Mouse (Mus musculus) heart, embryonic 15.5 days (tissue): Measurements from ENCODE around the gene Lrrfip1. TPM values are rescaled to one million over a fixed set of nuclear protein-coding genes. Genes with fewer than 3 reads are reported as not detected.
A peak's percentile ranks its signal among the peaks of the same experiment; 100 is the strongest.

Experiments
- ATAC-seq: fragments of 200-750 bp; cut with Nextera tagmentation; replicated peaks from 2 replicates; pipeline ENCODE4 v1.8.0; 2017; ENCODE audit warnings: low read depth, moderate TSS enrichment; ENCODE audit not compliant: insufficient number of reproducible peaks, insufficient read depth, low FRiP score
- H3K27ac ChIP-seq: fragments of 300-500 bp; sonication (generic); 2 replicates; pipeline ENCODE4 v1.5.1; 2015; ENCODE audit warnings: mild to moderate bottlenecking, inconsistent platforms
- H3K27me3 ChIP-seq: fragments of 300-500 bp; sonication (generic); 2 replicates; pipeline ENCODE4 v1.6.1; 2015; ENCODE audit warnings: inconsistent platforms
- H3K36me3 ChIP-seq: fragments of 300-500 bp; sonication (generic); 2 replicates; pipeline ENCODE4 v1.6.1; 2015; ENCODE audit warnings: mild to moderate bottlenecking, inconsistent platforms
- H3K4me1 ChIP-seq: fragments of 300-500 bp; sonication (generic); replicated peaks from 2 replicates; pipeline ENCODE4 v1.6.1; 2015; ENCODE audit warnings: inconsistent platforms
- H3K4me2 ChIP-seq: fragments of 300-500 bp; sonication (generic); 2 replicates; pipeline ENCODE4 v1.6.1; 2015; ENCODE audit warnings: inconsistent platforms, mild to moderate bottlenecking, moderate library complexity
- H3K4me3 ChIP-seq: fragments of 300-500 bp; sonication (generic); 2 replicates; pipeline ENCODE4 v1.5.1; 2015; ENCODE audit warnings: mild to moderate bottlenecking, inconsistent platforms
- H3K9ac ChIP-seq: fragments of 300-500 bp; sonication (generic); 2 replicates; pipeline ENCODE4 v1.6.1; 2015; ENCODE audit warnings: mild to moderate bottlenecking, inconsistent platforms
- H3K9me3 ChIP-seq: fragments of 300-500 bp; sonication (generic); replicated peaks from 2 replicates; pipeline ENCODE4 v1.6.1; 2016; ENCODE audit warnings: inconsistent platforms
- WGBS: fragments of 180-500 bp; shearing (Covaris S2); methylation state at CpG from one replicate; pipeline ENCODE4 v1.1.7; 2015; ENCODE audit warnings: mixed read lengths; 5-methylcytosine and 5-hydroxymethylcytosine counted together
- polyA plus RNA-seq: library from polyadenylated mRNA; unstranded; fragments of >200 nt; fragmentation: Nextera tagmentation; extraction: Ambion mirVana; gene quantifications from 2 replicates; pipeline ENCODE4 v1.2.1, GENCODE M21; 2015

The Lrrfip1 gene
- polyA plus RNA-seq: 136 and 149 TPM in 2 replicates

DNA sequence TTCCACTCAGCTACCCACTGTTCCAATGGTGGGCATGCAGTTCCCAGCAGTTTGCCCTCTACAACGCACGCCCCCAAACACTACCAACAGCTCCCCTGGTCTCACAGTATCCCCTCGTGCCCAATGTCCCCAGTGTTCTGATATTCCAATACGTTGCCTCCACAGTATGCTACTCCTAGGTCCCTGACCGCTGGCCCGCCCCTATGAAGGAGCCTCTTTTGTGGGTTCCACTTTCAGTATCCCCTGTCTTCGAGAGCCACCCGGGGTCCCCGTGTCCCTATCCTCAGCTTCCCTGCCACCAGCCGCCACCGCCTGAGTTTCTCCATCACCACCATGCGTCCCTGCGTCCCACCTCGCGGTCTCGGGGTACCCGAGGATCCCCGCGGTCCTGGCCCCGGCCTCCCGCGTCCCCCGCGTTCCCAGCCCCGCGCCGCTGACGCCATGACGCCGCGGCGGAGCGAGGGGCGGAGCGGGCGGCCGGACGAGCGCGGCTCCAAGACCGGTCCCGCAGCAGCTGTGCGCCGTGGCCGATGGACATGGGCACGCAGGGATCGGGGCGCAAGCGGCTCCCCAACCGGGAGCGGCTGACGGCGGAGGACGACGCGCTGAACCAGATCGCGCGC lies at the start of gene Lrrfip1:
Gene Lrrfip1, plus strand, starts transcription at position 470 of the 623 bp plus-strand sequence.
- Histone ChIP-seq H3K4me2 (peak within 1 kb of the TSS; percentile 76), H3K4me1 (peaks cover 46% of the 10 kb centered on the region), H3K27me3 (no peaks in the 10 kb centered on the region), H3K9me3 (no peaks in the 10 kb centered on the region; the same call in 1 of the 2 replicates), H3K4me3 (peak within 1 kb of the TSS; percentile 90), H3K9ac (peak within 1 kb of the TSS; percentile 97), H3K36me3 (no peaks in the 10 kb centered on the region), H3K27ac (peak within 1 kb of the TSS; percentile 92)
- 2% methylated on average over 59 of the region's 59 CpGs for WGBS
- ATAC-seq: peak; percentile 62

DNA sequence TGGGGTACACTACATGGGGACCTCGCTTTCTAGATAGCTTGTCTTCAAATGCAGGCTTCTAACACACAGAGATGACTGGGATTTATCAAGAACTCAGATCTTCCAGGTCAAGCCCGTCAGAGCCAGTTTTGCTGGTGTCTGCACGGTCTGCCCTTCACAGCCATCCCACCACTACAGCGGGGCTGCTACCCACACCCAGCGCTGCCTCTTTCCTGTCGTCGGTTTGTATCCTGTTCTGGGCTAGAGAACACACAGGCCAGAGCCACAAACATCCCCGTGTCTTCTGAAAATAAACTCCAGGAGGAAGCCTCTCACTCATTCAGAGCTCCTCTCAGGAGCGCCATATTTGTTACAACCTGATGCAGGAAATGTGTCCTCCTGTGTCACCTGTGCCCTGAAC lies 49.2 kb upstream of the Lrrfip1 start:
- no peak for ATAC-seq
- H3K27ac ChIP-seq: no peak overlapping the region
- H3K9ac ChIP-seq: no peak overlapping the region
- H3K4me3 ChIP-seq: no peak overlapping the region
- H3K4me2 ChIP-seq: no peak overlapping the region
- no peaks in the 10 kb centered on the region for H3K36me3 ChIP-seq
- WGBS: 53% methylated on average over 9 of the region's 9 CpGs
- peaks cover 9% of the 10 kb centered on the region for H3K27me3 ChIP-seq
- H3K4me1 ChIP-seq: peaks cover 6% of the 10 kb centered on the region; the same call in 1 of the 2 replicates
- H3K9me3 ChIP-seq: no peaks in the 10 kb centered on the region

DNA sequence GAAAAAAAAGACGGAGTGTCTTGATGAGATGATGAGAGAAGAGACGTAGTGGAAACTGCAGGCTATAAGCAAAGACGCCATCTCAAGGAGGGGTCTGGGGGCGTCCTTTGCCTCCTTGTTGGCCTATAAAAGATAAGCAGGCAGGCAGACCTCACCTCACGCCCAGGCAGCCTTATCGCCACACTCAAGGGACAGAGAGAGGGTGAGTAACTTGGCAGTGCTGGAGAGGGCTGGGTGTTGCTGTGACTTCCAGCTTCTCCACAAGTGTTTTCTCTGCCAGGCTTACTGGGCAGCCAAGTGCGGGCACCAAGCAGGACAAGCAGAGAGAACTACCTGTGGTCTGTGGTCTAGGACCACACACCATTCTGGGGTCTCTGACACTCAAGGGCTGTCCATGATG lies 46.9 kb upstream of the Lrrfip1 start:
- Histone ChIP-seq H3K9ac (no peak overlapping the region), H3K27ac (no peak overlapping the region), H3K36me3 (no peaks in the 10 kb centered on the region), H3K9me3 (no peaks in the 10 kb centered on the region), H3K27me3 (peaks cover 9% of the 10 kb centered on the region), H3K4me3 (no peak overlapping the region), H3K4me1 (peaks cover 4% of the 10 kb centered on the region; the same call in 1 of the 2 replicates), H3K4me2 (no peak overlapping the region)
- ATAC-seq: no peak
- WGBS: 42% methylated on average over 7 of the region's 7 CpGs

DNA sequence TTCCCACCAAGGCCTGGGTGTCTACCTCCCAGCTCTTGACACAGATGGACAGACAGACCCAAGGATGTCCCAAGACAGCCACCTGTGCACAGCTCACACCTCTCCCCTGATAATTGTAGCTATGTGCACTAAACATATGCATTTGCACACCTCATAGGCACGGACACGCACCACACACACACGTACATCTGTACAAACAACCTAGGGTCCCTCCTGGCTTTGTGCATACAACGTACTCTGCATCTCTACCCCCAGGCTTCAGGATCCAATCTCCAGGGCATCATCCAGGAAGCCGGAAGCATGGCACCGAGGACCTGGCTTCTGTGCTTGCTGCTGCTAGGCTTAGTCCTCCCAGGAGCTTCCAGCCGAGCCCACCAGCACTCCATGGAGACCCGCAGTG lies 45.7 kb upstream of the Lrrfip1 start, which contains the start of gene Prlh:
Gene Prlh, plus strand, starts transcription at position 301 of the 400 bp plus-strand sequence.
- Histone ChIP-seq H3K27ac (no peak within 1 kb of the TSS), H3K4me1 (peaks cover 4% of the 10 kb centered on the region; the same call in 1 of the 2 replicates), H3K9ac (no peak within 1 kb of the TSS), H3K4me2 (no peak within 1 kb of the TSS), H3K27me3 (peaks cover 16% of the 10 kb centered on the region), H3K9me3 (no peaks in the 10 kb centered on the region), H3K36me3 (no peaks in the 10 kb centered on the region), H3K4me3 (no peak within 1 kb of the TSS)
- ATAC-seq: no peak
- WGBS: 82% methylated on average over 8 of the region's 8 CpGs

DNA sequence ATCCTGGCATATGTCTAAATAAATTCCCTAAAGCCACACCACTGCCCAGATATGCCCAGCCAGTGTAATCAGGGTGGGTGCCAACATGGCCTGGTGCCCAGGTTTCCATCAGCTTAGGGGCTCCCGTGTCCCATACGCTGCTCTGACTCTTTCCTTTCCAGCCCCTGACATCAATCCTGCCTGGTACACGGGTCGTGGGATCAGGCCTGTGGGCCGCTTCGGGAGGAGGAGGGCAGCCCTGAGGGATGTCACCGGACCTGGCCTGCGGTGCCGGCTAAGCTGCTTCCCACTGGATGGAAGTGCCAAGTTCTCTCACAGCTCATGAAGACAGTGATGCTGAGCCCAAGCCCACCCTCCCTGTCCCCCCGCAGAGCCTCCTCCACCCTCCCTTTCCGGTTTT lies 44.8 kb upstream of the Lrrfip1 start:
- peaks cover 4% of the 10 kb centered on the region; the same call in 1 of the 2 replicates for H3K4me1 ChIP-seq
- no peaks in the 10 kb centered on the region for H3K36me3 ChIP-seq
- no peak overlapping the region for H3K4me2 ChIP-seq
- H3K27me3 ChIP-seq: peaks cover 25% of the 10 kb centered on the region
- H3K4me3 ChIP-seq: no peak overlapping the region
- 70% methylated on average over 11 of the region's 11 CpGs for WGBS
- no peaks in the 10 kb centered on the region for H3K9me3 ChIP-seq
- no peak for ATAC-seq
- no peak overlapping the region for H3K9ac ChIP-seq
- no peak overlapping the region for H3K27ac ChIP-seq

DNA sequence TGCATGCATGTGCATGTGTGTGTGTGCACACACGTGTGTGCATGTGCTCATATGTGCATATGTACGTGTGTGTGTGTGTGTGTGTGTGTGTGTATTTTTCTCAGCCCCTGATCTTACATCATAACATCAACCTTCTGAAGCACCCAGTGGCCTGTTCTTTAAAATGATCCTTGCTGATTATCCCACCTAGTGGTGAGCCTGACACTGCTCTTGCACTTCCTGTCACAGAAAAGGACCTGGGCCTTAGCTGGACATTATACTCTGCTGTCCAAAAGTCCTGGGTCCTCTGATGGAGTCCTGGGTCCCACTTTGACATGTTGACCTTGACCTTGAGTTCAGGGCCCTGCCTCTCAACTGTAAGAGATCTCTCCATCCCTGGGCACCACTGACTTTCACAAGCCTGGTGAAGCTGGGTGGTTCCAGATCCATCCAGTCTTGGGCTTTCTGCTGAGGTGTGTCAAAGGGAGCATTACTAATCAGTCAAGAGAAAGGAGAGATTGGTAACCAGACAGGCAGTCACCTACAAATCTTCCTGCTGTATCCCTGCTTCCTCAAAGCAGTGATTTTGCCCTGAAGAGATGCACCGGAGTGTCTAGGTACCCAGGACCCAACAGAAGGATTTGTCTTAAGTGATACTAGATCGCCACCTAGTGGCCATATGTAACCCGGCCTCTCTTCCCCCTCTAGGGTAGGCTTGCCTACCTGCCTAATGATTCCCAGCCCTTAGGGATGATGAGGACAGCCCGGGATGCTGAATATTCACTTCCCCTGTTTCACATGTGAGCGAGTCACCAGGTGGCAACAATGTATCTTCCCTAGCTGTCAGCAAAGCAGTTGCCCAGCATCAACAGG lies 42.1 kb upstream of the Lrrfip1 start:
- no peak; the same call in 1 of the 2 replicates for ATAC-seq
- peaks cover 4% of the 10 kb centered on the region; the same call in 1 of the 2 replicates for H3K4me1 ChIP-seq
- H3K9ac ChIP-seq: no peak overlapping the region
- no peaks in the 10 kb centered on the region for H3K9me3 ChIP-seq
- 29% methylated on average over 7 of the region's 7 CpGs for WGBS
- H3K27ac ChIP-seq: no peak overlapping the region
- no peak overlapping the region for H3K4me2 ChIP-seq
- no peaks in the 10 kb centered on the region for H3K36me3 ChIP-seq
- H3K27me3 ChIP-seq: peaks cover 40% of the 10 kb centered on the region
- H3K4me3 ChIP-seq: no peak overlapping the region

DNA sequence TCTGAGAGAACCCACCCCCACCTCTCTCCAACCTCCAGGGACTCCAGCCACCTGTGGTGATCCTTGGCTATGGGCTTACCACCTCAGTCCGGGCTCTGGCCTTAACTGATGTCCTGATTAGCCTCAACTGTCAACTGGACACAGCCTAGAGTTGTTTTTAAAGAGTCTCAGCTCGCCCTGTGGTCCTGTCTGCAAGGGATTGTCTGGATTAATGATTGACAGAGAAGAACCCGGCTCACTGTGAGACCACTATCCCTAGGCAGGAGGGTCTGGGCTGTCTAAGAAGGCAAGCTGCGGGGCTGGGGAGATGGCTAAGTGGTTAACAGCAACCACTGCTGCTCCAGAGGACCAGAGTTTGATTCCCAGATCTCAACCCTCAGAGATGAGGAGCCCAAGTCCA lies 36.0 kb upstream of the Lrrfip1 start:
- Histone ChIP-seq H3K9me3 (no peaks in the 10 kb centered on the region), H3K4me2 (no peak overlapping the region), H3K27me3 (peaks cover 24% of the 10 kb centered on the region), H3K4me1 (peaks cover 19% of the 10 kb centered on the region), H3K36me3 (no peaks in the 10 kb centered on the region), H3K27ac (no peak overlapping the region), H3K4me3 (no peak overlapping the region), H3K9ac (no peak overlapping the region)
- ATAC-seq: no peak
- 49% methylated on average over 4 of the region's 4 CpGs for WGBS

DNA sequence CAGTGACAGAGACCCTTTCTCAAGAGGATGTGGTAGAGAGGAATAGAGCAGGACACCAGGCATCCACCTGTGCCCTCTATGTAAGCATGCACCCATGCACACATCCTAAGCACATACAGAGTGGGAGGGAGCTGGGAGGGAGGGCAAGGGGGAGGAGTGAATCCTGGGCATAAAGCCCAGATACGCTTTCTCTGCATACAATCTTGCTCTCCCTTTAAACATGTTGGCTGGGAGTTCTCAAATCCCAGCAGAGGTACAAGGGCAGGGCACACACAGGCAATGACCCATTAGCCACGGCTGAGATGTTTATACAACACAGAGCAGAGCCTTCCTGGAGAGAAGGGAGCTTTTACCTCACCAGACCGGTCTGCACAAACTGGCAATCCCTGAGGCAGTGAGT lies 35.5 kb upstream of the Lrrfip1 start:
- WGBS: 6% methylated on average over 3 of the region's 3 CpGs
- ATAC-seq: peak; percentile 62
- H3K9me3 ChIP-seq: no peaks in the 10 kb centered on the region
- no peak overlapping the region for H3K4me2 ChIP-seq
- H3K9ac ChIP-seq: no peak overlapping the region
- H3K4me3 ChIP-seq: no peak overlapping the region
- H3K4me1 ChIP-seq: peaks cover 24% of the 10 kb centered on the region
- H3K27me3 ChIP-seq: peaks cover 22% of the 10 kb centered on the region
- peak overlapping the region; percentile 58 for H3K27ac ChIP-seq
- no peaks in the 10 kb centered on the region for H3K36me3 ChIP-seq

DNA sequence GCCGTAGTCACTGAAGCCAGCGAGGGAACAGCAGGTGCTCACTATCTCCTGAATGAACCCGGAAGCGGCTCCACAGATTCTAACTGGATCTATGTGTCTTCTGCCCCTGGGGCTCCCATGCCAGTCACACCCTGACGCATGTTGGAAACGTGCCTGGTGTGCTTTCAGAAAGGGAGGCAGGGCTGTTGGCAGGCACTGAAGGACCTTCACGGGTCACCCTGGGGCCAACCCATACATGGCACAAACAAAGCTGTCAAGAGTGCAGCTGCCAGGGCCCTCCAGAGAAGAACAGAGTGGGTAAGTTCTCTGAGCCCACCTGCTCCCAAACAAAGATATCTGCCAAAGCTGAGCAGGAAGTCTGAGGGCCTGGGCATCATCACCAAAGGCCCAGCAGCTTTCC lies 31.0 kb upstream of the Lrrfip1 start:
- Histone ChIP-seq H3K27ac (peak overlapping the region; percentile 61), H3K36me3 (no peaks in the 10 kb centered on the region), H3K27me3 (no peaks in the 10 kb centered on the region; the same call in 1 of the 2 replicates), H3K4me3 (no peak overlapping the region), H3K4me1 (peaks cover 48% of the 10 kb centered on the region), H3K9me3 (no peaks in the 10 kb centered on the region), H3K9ac (no peak overlapping the region), H3K4me2 (peak overlapping the region; percentile 19; the same call in 1 of the 2 replicates)
- peak; percentile 81 for ATAC-seq
- WGBS: 39% methylated on average over 7 of the region's 7 CpGs

DNA sequence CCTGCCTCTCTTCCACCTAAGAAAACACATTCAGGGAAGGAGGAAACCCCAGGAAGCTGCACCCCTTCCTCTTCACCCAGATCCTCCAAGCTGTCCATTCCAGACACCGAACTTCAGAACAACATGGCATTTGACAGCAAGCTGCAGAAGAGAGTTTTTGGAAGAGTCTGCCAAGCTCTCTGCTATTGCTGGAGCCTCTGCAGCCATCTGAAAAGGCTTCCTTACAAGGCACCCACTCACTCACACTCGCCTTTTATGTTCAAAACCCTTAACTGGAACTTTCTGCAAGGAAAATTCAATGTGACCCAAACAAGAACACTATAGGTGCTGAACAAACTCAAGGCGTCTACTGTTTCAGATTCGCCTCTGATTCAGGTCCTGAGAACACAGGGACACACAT lies 29.9 kb upstream of the Lrrfip1 start:
- ATAC-seq: no peak
- H3K9me3 ChIP-seq: no peaks in the 10 kb centered on the region
- no peak overlapping the region for H3K9ac ChIP-seq
- no peaks in the 10 kb centered on the region for H3K36me3 ChIP-seq
- no peak overlapping the region for H3K27ac ChIP-seq
- no peak overlapping the region for H3K4me2 ChIP-seq
- no peaks in the 10 kb centered on the region for H3K27me3 ChIP-seq
- WGBS: 76% methylated on average over 4 of the region's 4 CpGs
- H3K4me1 ChIP-seq: peaks cover 49% of the 10 kb centered on the region
- no peak overlapping the region for H3K4me3 ChIP-seq

DNA sequence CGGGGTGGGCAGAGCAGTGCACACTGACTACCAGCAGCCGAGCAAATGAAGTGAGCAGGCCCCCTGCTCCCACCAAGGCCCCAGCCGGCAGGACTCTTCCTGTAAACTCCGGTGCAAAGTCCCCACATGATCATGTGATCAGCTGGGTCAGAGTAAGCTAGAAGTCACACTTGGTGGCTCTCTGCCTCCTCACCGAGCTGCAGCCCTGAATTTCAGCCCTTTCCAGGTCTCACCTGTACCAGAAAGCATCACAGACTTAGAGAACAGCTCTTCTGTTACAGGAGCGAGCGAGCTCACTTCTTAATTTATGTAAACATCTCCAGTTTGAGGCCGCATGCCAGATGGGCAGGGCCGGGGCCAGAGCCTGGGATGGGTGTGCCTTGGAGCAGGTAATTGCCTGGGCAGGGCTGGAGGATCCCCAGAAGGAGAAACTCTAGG lies 29.2 kb upstream of the Lrrfip1 start, which contains the start of gene Rab17:
Gene Rab17, minus strand, starts transcription at position 315 of the 438 bp plus-strand sequence.
- Histone ChIP-seq H3K4me1 (peaks cover 52% of the 10 kb centered on the region), H3K9ac (peak within 1 kb of the TSS; percentile 29; the same call in 1 of the 2 replicates)
- no peak for ATAC-seq

More for the DNA sequence above, 29.2 kb upstream of the Lrrfip1 start, which contains the start of gene Rab17:
- Histone ChIP-seq H3K27ac (0 out of 2 replicates have a peak within 1 kb of the TSS, but pooled peaks have one; percentile 13), H3K4me2 (peak within 1 kb of the TSS; percentile 44), H3K27me3 (no peaks in the 10 kb centered on the region), H3K9me3 (no peaks in the 10 kb centered on the region), H3K36me3 (no peaks in the 10 kb centered on the region), H3K4me3 (0 out of 2 replicates have a peak within 1 kb of the TSS, but pooled peaks have one; percentile 16)
- WGBS: 37% methylated on average over 9 of the region's 9 CpGs
